Mouse (Mus musculus): ENCODE results near the gene Nifk. TPM values are rescaled to one million over a fixed set of nuclear protein-coding genes. Genes with fewer than 3 reads are reported as not detected.

Nifk gene
- polyA plus RNA-seq (2012; rRNA removed) = 18.8 TPM in 2 replicates

DNA sequence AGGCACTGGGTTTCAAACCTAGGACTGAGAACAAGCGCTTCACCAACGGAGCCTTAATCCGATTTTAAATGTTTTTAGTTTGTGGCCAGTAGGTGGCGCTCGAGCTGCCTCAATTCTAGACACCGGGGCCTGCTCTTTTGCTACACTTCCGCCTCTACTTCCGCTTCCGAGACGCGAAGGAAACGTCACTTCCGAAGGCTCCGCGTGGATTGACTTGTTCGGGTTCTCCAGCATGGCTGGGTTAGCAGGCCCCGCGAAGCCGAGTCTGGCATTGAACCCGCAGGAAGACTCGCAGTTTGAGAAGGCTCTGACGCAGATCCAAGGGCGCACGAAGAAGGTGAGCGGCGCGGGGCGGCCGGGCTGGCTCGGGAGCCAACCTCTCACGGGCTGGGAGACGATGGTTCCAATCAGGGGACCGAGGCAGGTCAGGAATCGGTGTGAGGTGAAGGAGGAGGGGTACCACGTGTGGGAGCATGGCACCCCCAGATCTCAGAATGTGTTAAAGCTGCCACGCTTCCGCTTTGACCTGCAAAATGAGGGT, at the start of gene Nifk:
TSS of gene Nifk (plus strand) at position 179 of the 541 bp plus-strand sequence.

DNA sequence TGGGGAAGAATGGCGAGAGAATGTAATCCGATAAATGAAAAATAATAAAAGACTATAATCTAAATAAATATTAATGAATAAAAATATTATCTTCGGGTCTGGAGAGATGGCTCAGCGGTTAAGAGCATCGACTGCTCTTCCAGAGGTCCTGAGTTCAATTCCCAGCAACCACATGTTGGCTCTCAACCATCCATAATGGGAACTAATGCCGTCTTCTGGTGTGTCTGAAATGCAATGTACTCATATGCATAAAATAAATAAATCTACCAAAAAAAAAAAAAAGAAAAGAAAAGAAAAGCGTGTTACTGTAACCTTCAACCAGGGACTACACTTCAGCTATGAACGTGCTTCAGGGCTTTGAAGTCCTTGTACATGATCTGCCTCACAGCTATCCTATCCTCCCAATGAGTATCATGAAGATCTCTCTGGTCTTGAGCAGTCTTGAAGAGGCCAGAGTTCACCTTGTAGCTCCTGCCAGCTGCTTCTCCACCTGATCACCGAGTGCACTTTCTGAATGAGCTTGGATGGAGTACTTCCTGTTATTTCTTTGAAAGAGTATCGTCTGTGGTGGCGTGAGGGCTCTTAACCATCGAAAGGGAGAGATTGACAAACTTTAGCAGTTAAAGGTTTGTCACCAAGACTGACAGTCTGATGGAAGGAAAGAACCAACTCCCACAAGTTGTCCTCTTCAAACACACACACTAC, 9.9 kb upstream of the Nifk start, which contains the start of gene Tsn:
TSS of gene Tsn (minus strand) at position 118 of the 705 bp plus-strand sequence.

Other genes with a start within 250 kb of the Nifk start
- gene Gm29106, start 145.3 kb upstream of the Nifk start, polyA plus RNA-seq (2012; rRNA removed) = not detected in 2 replicates
- gene Tsn, start 10.1 kb upstream of the Nifk start, polyA plus RNA-seq (2012; rRNA removed) = 24.9 and 28.1 TPM in 2 replicates
- 4.6 and 6.3 TPM in 2 replicates for gene Clasp1, start 67.2 kb downstream of the Nifk start, polyA plus RNA-seq (2012; rRNA removed)